Mouse (Mus musculus): ENCODE results near the gene Auh.

- TF ChIP-seq CTCF (IDR thresholded peaks at IDR 0.05; ENCODE audit: borderline replicate concordance, extremely low read depth, insufficient read depth, insufficient read length) (no peak), POLR2A (IDR thresholded peaks at IDR 0.05; ENCODE audit: borderline replicate concordance, extremely low read depth, insufficient read depth, insufficient read length, poor library complexity, severe bottlenecking) (no peak)
These were observed 69.3 kb downstream of the Auh start for GRCm38 (mm10) chr13:52860006-52860685.

All from brain, embryonic 14.5 days (tissue).